Mouse (Mus musculus): Measurements from ENCODE around the gene Dgkb. TPM values are rescaled to one million over a fixed set of nuclear protein-coding genes. Genes with fewer than 3 reads are reported as not detected.

The Dgkb gene
- total and polyA plus RNA-seq, 3 experiments: not detected

GRCm38 (mm10) chr12:38545431-38545830 is 727.9 kb downstream of the Dgkb start:
- Histone ChIP-seq H3K9ac (ENCODE audit: insufficient read depth, low read depth) (no peak overlapping the region), H3K4me3 (replicated peaks in 1 of 3; ENCODE audit: low read depth in 2 of 3, low read length in 2 of 3, poor library complexity in 1 of 3) (no peak overlapping the region), H3K27me3 (replicated peaks) (no peaks in the 10 kb centered on the region), H3K9me3 (replicated peaks; ENCODE audit: low read length) (no peaks in the 10 kb centered on the region), H3K36me3 (replicated peaks in 1 of 2; ENCODE audit: control insufficient read depth in 1 of 2, insufficient read depth in 1 of 2, low read length in 1 of 2) (no peaks in the 10 kb centered on the region), H3K27ac (ENCODE audit: insufficient read depth, low read depth) (no peak overlapping the region), H3K4me1 (ENCODE audit: control insufficient read depth in 1 of 2, insufficient read depth in 2 of 2) (no peaks in the 10 kb centered on the region), H3K4me2 (ENCODE audit: insufficient read depth, low read depth, poor library complexity, severe bottlenecking) (no peak overlapping the region), H3K79me2 (replicated peaks; ENCODE audit: control insufficient read depth, extremely low read depth, insufficient read depth, poor library complexity, severe bottlenecking) (no peaks in the 10 kb centered on the region)
- in situ Hi-C loops (cut with MboI; ENCODE audit: low pct_ligation_motif_present, low pct_unique_long_range_greater_than_20kb, low sequenced_read_pairs): no loop called here
- DNase-seq (ENCODE audit: extremely low read depth): no peak
- dilution Hi-C loops (cut with MboI; ENCODE audit: extremely low pct_ligation_motif_present, extremely low pct_unique_long_range_greater_than_20kb, low sequenced_read_pairs): no loop called here
- no peak for TF ChIP-seq MEF2A (IDR thresholded peaks at IDR 0.05; ENCODE audit: borderline replicate concordance, low read depth, low read length)
- no peak for TF ChIP-seq MYC (IDR thresholded peaks at IDR 0.05; ENCODE audit: low read depth, low read length)
- no peak for TF ChIP-seq ZNF384 (IDR thresholded peaks at IDR 0.05; ENCODE audit: low read depth, low read length)
- TF ChIP-seq IRF4 (IDR thresholded peaks at IDR 0.05; ENCODE audit: low read depth, low read length): no peak
- no peak for TF ChIP-seq MAZ (IDR thresholded peaks at IDR 0.05; ENCODE audit: low read depth, low read length)

GRCm38 (mm10) chr12:38577141-38577540 is 759.6 kb downstream of the Dgkb start:
- H3K36me3 ChIP-seq (replicated peaks in 1 of 2; ENCODE audit: control insufficient read depth in 1 of 2, insufficient read depth in 1 of 2, low read length in 1 of 2): no peaks in the 10 kb centered on the region
- no peak overlapping the region for H3K4me3 ChIP-seq (replicated peaks in 1 of 3; ENCODE audit: low read depth in 2 of 3, low read length in 2 of 3, poor library complexity in 1 of 3)
- no peaks in the 10 kb centered on the region for H3K4me1 ChIP-seq (ENCODE audit: control insufficient read depth in 1 of 2, insufficient read depth in 2 of 2)
- in situ Hi-C loops (cut with MboI; ENCODE audit: low pct_ligation_motif_present, low pct_unique_long_range_greater_than_20kb, low sequenced_read_pairs) (no loop called here), dilution Hi-C loops (cut with MboI; ENCODE audit: extremely low pct_ligation_motif_present, extremely low pct_unique_long_range_greater_than_20kb, low sequenced_read_pairs) (no loop called here)
- no peak overlapping the region for H3K4me2 ChIP-seq (ENCODE audit: insufficient read depth, low read depth, poor library complexity, severe bottlenecking)
- no peak overlapping the region for H3K27ac ChIP-seq (ENCODE audit: insufficient read depth, low read depth)
- DNase-seq (ENCODE audit: extremely low read depth): no peak
- TF ChIP-seq MXI1 (IDR thresholded peaks at IDR 0.05; ENCODE audit: low read depth, low read length): no peak
- no peak for TF ChIP-seq UBTF (IDR thresholded peaks at IDR 0.05; ENCODE audit: low read depth, low read length)
- no peak for TF ChIP-seq ZNF384 (IDR thresholded peaks at IDR 0.05; ENCODE audit: low read depth, low read length)
- TF ChIP-seq MAX (IDR thresholded peaks at IDR 0.05; ENCODE audit: low read length): no peak
- no peak for TF ChIP-seq ZMIZ1 (IDR thresholded peaks at IDR 0.05; ENCODE audit: low read depth, low read length)
- no peak for TF ChIP-seq BHLHE40 (IDR thresholded peaks at IDR 0.05; ENCODE audit: low read depth, low read length)
- no peak for TF ChIP-seq GABPA (IDR thresholded peaks at IDR 0.05; ENCODE audit: insufficient replicate concordance, low read depth, low read length)
- TF ChIP-seq JUN (IDR thresholded peaks at IDR 0.05; ENCODE audit: insufficient read depth, low read depth, low read length): no peak
- no peak for TF ChIP-seq TBP (conservative IDR thresholded peaks at IDR 0.05; ENCODE audit: low read depth, low read length)
- TF ChIP-seq ELF1 (IDR thresholded peaks at IDR 0.05; ENCODE audit: low read depth, low read length): no peak
- TF ChIP-seq EP300 (IDR thresholded peaks at IDR 0.05; ENCODE audit: low read length): no peak
- no peak for TF ChIP-seq ZC3H11A (IDR thresholded peaks at IDR 0.05; ENCODE audit: low read depth, low read length)
- no peak for TF ChIP-seq SIN3A (IDR thresholded peaks at IDR 0.05; ENCODE audit: low read length)
- no peak for TF ChIP-seq PAX5 (IDR thresholded peaks at IDR 0.05; ENCODE audit: low read length)
- no peak for TF ChIP-seq MEF2A (IDR thresholded peaks at IDR 0.05; ENCODE audit: borderline replicate concordance, low read depth, low read length)
- no peak for TF ChIP-seq ETS1 (conservative IDR thresholded peaks at IDR 0.05; ENCODE audit: low read depth, low read length)
- no peak overlapping the region for H3K9ac ChIP-seq (ENCODE audit: insufficient read depth, low read depth)
- no peaks in the 10 kb centered on the region for H3K27me3 ChIP-seq (replicated peaks)
- no peaks in the 10 kb centered on the region for H3K9me3 ChIP-seq (replicated peaks; ENCODE audit: low read length)
- H3K79me2 ChIP-seq (replicated peaks; ENCODE audit: control insufficient read depth, extremely low read depth, insufficient read depth, poor library complexity, severe bottlenecking): no peaks in the 10 kb centered on the region
